Mouse (Mus musculus) embryo, embryonic 11 days (tissue): ENCODE measurements around the gene Krtcap2.
"Not testable (repeated sequence)": the region's sequence is repeated elsewhere in the genome, so short reads cannot be mapped to it uniquely, and the experiment has no call there.

Source experiments
- DNase-seq: peaks from one replicate; pipeline ENCODE4 v3.0.0-alpha.2; 2015

Gene Krtcap2

GRCm38 (mm10) chr3:89245688-89246171, at the start of gene Krtcap2:
Gene Krtcap2 (plus strand): TSS chr3:89245966.
- peak; percentile 61 for DNase-seq

- DNase-seq, result peak; percentile 97
Observed at GRCm38 (mm10) chr3:89195979-89196877, 49.5 kb upstream of the Krtcap2 start.

- no peak for DNase-seq
Observed at GRCm38 (mm10) chr3:89199839-89200238, 45.9 kb upstream of the Krtcap2 start.

- peak; percentile 93 for DNase-seq
Observed at GRCm38 (mm10) chr3:89202253-89203141, 43.3 kb upstream of the Krtcap2 start, which contains the start of gene Gba. Gene Gba (plus strand): TSS chr3:89202928.

GRCm38 (mm10) chr3:89203142-89203514, 42.6 kb upstream of the Krtcap2 start:
- DNase-seq, result no peak

- no peak for DNase-seq
Observed at GRCm38 (mm10) chr3:89206079-89206478, 39.7 kb upstream of the Krtcap2 start.

- no peak for DNase-seq
Observed at GRCm38 (mm10) chr3:89206695-89207094, 39.1 kb upstream of the Krtcap2 start.

- no peak for DNase-seq
Observed at GRCm38 (mm10) chr3:89208075-89208657, 37.6 kb upstream of the Krtcap2 start.

GRCm38 (mm10) chr3:89208736-89209135, 37.0 kb upstream of the Krtcap2 start:
- no peak for DNase-seq

- DNase-seq, result no peak
Observed at GRCm38 (mm10) chr3:89209731-89210130, 36.0 kb upstream of the Krtcap2 start.

- DNase-seq, result no peak
Observed at GRCm38 (mm10) chr3:89210162-89210561, 35.6 kb upstream of the Krtcap2 start.

GRCm38 (mm10) chr3:89210731-89211130, 35.0 kb upstream of the Krtcap2 start:
- no peak for DNase-seq

GRCm38 (mm10) chr3:89213803-89214530, 31.8 kb upstream of the Krtcap2 start:
- peak; percentile 99 for DNase-seq

GRCm38 (mm10) chr3:89214681-89215411, 30.9 kb upstream of the Krtcap2 start, which contains the start of gene Thbs3:
Gene Thbs3 (plus strand): TSS chr3:89215180.
- peak; percentile 79 for DNase-seq

- peak; percentile 93 for DNase-seq
Observed at GRCm38 (mm10) chr3:89215853-89216252, 29.9 kb upstream of the Krtcap2 start.

- not testable (repeated sequence) for DNase-seq
Observed at GRCm38 (mm10) chr3:89216407-89216806, 29.4 kb upstream of the Krtcap2 start.

- DNase-seq, result no peak
Observed at GRCm38 (mm10) chr3:89218271-89218670, 27.5 kb upstream of the Krtcap2 start.

- DNase-seq, result peak; percentile 39
Observed at GRCm38 (mm10) chr3:89219546-89219945, 26.2 kb upstream of the Krtcap2 start.

GRCm38 (mm10) chr3:89221167-89221566, 24.6 kb upstream of the Krtcap2 start:
- DNase-seq, result no peak

- DNase-seq, result no peak
Observed at GRCm38 (mm10) chr3:89224796-89225195, 21.0 kb upstream of the Krtcap2 start.

GRCm38 (mm10) chr3:89225321-89225815, 20.4 kb upstream of the Krtcap2 start:
- no peak for DNase-seq
